Mouse (Mus musculus) liver, embryonic 16.5 days (tissue): ENCODE measurements around the gene Stoml1. TPM values are rescaled to one million over a fixed set of nuclear protein-coding genes. Genes with fewer than 3 reads are reported as not detected.
"Not testable (repeated sequence)": the region's sequence is repeated elsewhere in the genome, so short reads cannot be mapped to it uniquely, and the experiment has no call there.

Source experiments
- ATAC-seq: fragments of 200-750 bp; cut with Nextera tagmentation; 2 replicates; pipeline ENCODE4 v1.8.0; 2017; ENCODE audit warnings: low read depth, mild to moderate bottlenecking, moderate number of reproducible peaks, moderate library complexity
- H3K27ac ChIP-seq: fragments of 300-500 bp; sonication (generic); 2 replicates; pipeline ENCODE4 v1.5.1; 2014; ENCODE audit warnings: mild to moderate bottlenecking, low read length
- H3K27me3 ChIP-seq: fragments of 300-500 bp; sonication (generic); 2 replicates; pipeline ENCODE4 v1.6.1; 2014; ENCODE audit warnings: low read depth, low read length, mixed read lengths; ENCODE audit not compliant: control insufficient read depth, insufficient read depth
- H3K36me3 ChIP-seq: fragments of 300-500 bp; sonication (generic); 2 replicates; pipeline ENCODE4 v1.6.1; 2014; ENCODE audit warnings: mild to moderate bottlenecking; ENCODE audit not compliant: control insufficient read depth, insufficient read depth
- H3K4me1 ChIP-seq: fragments of 300-500 bp; sonication (generic); 2 replicates; pipeline ENCODE4 v1.6.1; 2014; ENCODE audit warnings: low read depth, low read length, mixed read lengths; ENCODE audit not compliant: control insufficient read depth
- H3K4me2 ChIP-seq: fragments of 300-500 bp; sonication (generic); 2 replicates; pipeline ENCODE4 v1.6.1; 2014; ENCODE audit warnings: low read depth, low read length, mixed read lengths
- H3K4me3 ChIP-seq: fragments of 300-500 bp; sonication (generic); 2 replicates; pipeline ENCODE4 v1.5.1; 2014; ENCODE audit warnings: low read depth, mild to moderate bottlenecking, low read length
- H3K9ac ChIP-seq: fragments of 300-500 bp; sonication (generic); 2 replicates; pipeline ENCODE4 v1.6.1; 2014; ENCODE audit warnings: low read depth, low read length
- H3K9me3 ChIP-seq: fragments of 300-500 bp; sonication (generic); replicated peaks from 2 replicates; pipeline ENCODE4 v1.6.1; 2016; ENCODE audit warnings: low read length; ENCODE audit not compliant: control insufficient read depth
- WGBS: fragments of 180-500 bp; shearing (Covaris S2); extraction: QIAGEN DNeasy Blood & Tissue Kit; methylation state at CpG from one replicate; pipeline ENCODE4 v1.1.7; 2014; ENCODE audit not compliant: insufficient replicate concordance; 5-methylcytosine and 5-hydroxymethylcytosine counted together
- polyA plus RNA-seq: library from polyadenylated mRNA; unstranded; fragments of >200 nt; fragmentation: Nextera tagmentation; extraction: Ambion mirVana; gene quantifications from 2 replicates; pipeline ENCODE4 v1.2.1, GENCODE M21; 2015

Stoml1 gene
- polyA plus RNA-seq, 1 experiment from 2014 or later, result 3.7 TPM

DNA sequence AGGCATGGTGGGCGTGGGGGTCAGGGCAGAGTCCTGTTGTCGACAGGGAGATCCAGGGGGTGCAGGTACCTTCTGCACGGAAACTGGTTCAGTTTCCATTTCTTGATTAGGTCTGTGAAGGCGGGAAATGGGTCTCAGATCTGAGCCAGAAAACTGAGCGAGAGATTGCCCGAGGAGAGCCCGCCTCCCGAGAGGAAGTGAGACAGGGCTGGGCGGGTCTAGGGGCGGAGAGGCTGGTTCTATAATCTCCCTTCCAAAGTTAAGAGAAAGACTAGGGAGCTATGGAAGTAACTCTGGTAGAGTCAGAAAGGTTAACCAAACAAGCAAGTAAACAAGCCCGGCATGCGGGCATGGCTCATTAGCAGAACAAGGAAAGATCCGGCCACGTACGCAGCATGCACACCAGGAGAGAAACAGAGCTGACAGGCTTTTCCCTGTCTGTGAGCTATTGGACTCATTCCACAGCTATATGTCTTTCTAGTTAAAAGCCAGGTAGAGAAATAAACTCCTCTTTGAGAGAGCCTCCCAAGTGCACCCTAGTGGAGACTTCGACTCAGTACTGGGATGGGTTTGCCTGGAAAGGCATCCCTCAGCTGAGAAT is 3.3 kb upstream of the Stoml1 start, which contains the start of gene Pml:
TSS of gene Pml (minus strand) at position 195 of the 601 bp plus-strand sequence.
- Histone ChIP-seq H3K4me1 (peaks cover 54% of the 10 kb centered on the region), H3K36me3 (peaks cover 3% of the 10 kb centered on the region; the same call in 1 of the 2 replicates), H3K9me3 (no peaks in the 10 kb centered on the region), H3K4me2 (peak within 1 kb of the TSS; percentile 81), H3K27me3 (no peaks in the 10 kb centered on the region), H3K9ac (peak within 1 kb of the TSS; percentile 79), H3K27ac (peak within 1 kb of the TSS; percentile 93), H3K4me3 (peak within 1 kb of the TSS; percentile 75)
- ATAC-seq, result peak; percentile 61
- WGBS, result 1% methylated on average over 16 of the region's 16 CpGs

DNA sequence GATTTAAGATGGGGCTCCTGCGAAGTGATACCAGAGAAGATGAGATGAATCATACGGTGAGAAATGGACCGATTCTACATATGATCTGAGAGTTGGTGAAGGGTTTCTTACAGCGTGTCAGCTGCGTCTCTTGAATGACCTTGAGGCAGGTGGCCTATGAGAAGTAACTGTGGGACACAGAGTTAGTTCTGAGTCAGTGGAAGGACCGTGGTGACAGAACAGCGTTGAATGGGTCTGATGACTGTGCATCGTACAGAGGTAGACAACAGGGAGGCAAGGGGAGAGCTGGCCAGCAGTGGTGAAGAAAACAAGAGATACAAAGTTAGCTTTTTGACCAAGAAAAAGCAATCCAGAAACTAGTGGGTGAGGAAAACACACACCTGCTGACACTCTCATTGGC is 2.6 kb upstream of the Stoml1 start:
- WGBS, result 78% methylated on average over 8 of the region's 8 CpGs
- peaks cover 49% of the 10 kb centered on the region for H3K4me1 ChIP-seq
- H3K4me3 ChIP-seq, result peak overlapping the region; percentile 75; the same call in 1 of the 2 replicates
- H3K36me3 ChIP-seq, result no peaks in the 10 kb centered on the region
- no peak for ATAC-seq
- no peaks in the 10 kb centered on the region for H3K27me3 ChIP-seq
- H3K27ac ChIP-seq, result peak overlapping the region; percentile 93
- H3K9ac ChIP-seq, result peak overlapping the region; percentile 79; the same call in 1 of the 2 replicates
- H3K4me2 ChIP-seq, result peak overlapping the region; percentile 81
- H3K9me3 ChIP-seq, result no peaks in the 10 kb centered on the region

DNA sequence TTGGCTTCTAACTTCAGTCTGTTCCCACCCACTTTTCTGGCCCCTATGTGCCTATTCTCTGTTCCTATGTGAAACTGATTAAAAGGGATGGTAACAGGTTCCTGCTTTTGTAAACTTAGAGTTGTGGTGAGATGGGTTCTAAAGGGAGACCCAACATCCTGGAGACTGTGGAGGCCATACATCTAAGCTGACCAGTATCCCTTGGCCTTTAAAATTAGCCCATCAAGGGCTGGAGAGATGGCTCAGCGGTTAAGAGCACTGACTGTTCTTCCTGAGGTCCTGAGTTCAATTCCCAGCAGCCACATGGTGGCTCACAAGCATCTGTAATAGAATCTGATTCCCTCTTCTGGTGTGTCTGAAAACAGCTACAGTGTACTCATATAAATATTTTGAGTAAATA is 2.2 kb upstream of the Stoml1 start:
- peak overlapping the region; percentile 93 for H3K27ac ChIP-seq
- peaks cover 52% of the 10 kb centered on the region for H3K4me1 ChIP-seq
- 85% methylated on average over 1 of the region's 1 CpGs for WGBS
- not testable (repeated sequence) for H3K4me3 ChIP-seq, H3K27me3 ChIP-seq, ATAC-seq, H3K4me2 ChIP-seq, H3K9me3 ChIP-seq, H3K36me3 ChIP-seq, H3K9ac ChIP-seq

DNA sequence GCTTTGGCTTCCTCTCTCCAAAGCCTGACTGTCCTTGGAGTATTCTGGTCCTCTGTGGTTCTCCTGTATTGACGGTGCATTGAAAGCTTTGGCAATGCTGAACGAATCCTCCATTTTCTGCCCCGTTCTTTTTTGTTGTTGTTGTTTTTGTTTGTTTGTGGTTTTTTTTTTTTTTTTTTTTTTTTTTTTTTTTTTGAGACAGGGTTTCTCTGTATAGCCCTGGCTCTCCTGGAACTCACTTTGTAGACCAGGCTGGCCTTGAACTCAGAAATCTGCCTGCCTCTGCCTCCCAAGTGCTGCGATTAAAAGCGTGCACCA is 800 bp downstream of the Stoml1 start:
- Histone ChIP-seq H3K9ac (peak overlapping the region; percentile 76), H3K4me3 (peak overlapping the region; percentile 75)

DNA sequence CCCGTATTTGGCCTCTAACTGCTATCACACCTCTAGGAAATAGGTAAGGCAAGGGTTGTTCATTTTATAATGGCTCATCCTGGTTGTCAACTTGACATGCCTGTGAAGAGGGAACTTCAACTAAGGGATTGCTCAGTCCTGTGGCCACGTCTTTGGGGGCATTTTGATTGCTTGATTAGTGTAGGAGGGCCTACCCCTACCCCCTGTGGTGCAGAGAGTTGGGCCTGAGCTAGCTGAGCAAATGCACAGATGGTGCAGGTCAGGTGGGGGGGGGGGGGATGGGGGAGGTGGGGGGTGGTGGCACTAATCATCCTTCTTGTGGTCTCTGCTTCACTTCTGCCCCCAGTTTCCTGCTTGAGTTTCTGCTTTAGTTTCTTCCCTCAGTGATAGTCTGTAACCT is 2.1 kb downstream of the Stoml1 start:
- no peaks in the 10 kb centered on the region for H3K9me3 ChIP-seq
- H3K36me3 ChIP-seq, result no peaks in the 10 kb centered on the region
- H3K27ac ChIP-seq, result no peak overlapping the region
- H3K4me3 ChIP-seq, result no peak overlapping the region
- no peak for ATAC-seq
- 59% methylated on average over 2 of the region's 2 CpGs for WGBS
- no peak overlapping the region for H3K9ac ChIP-seq
- no peak overlapping the region for H3K4me2 ChIP-seq
- H3K4me1 ChIP-seq, result peaks cover 31% of the 10 kb centered on the region
- H3K27me3 ChIP-seq, result no peaks in the 10 kb centered on the region

More for the DNA sequence above, 800 bp downstream of the Stoml1 start:
- ATAC-seq, H3K27me3 ChIP-seq, H3K36me3 ChIP-seq, H3K9me3 ChIP-seq: not testable (repeated sequence)
- H3K4me1 ChIP-seq, result peaks cover 38% of the 10 kb centered on the region
- peak overlapping the region; percentile 96 for H3K4me2 ChIP-seq
- 55% methylated on average over 5 of the region's 5 CpGs for WGBS
- peak overlapping the region; percentile 84 for H3K27ac ChIP-seq

DNA sequence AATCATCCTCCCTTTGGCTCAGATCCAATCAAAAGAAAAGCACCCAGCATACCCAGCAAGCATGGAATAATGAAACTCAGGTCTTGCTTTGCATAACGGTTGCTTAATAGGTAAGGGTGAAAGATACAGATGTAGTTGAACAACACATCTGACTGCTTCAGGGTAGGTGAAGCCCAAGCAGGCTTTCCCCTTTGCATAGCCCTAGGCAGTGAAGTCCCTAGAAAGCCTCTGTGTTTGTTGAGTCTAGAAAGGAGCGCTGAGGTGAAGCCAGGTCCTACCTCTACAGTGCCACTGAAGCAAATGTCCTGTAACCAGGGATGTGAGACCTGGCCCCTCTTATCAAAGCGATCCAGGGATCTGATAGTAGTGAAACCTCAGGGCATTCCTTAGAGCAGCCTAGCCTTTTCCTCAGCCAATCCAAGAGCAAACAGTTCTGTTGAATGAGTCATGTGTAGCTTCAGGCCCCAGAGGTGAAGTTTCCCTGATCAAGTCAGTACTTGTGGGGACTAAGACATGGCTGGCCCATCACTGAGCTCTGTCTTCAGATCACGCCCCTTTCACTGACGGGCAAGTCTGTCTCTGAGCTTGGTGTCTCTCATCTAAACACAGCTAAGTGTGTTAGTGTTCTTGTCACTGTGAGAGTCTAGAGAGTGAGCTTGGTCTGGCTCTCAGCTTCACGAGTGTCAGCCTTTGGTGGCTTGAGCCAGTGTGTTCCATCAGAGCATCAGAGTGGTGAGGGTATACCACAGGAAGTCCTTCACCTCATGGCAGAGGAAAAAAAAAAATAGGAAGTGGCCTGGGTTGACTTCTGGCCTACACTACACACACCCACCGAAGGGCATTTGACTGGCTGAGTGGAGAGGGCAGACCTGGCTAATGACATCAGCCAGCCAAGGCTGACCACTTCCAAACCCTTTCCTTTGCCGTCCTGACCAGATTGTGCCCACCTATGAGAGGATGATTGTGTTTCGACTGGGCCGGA is 3.0 kb downstream of the Stoml1 start:
- H3K27ac ChIP-seq, result no peak overlapping the region
- H3K9me3 ChIP-seq, result no peaks in the 10 kb centered on the region
- no peak overlapping the region; the same call in 1 of the 2 replicates for H3K9ac ChIP-seq
- no peak for ATAC-seq
- H3K4me1 ChIP-seq, result peaks cover 25% of the 10 kb centered on the region
- no peaks in the 10 kb centered on the region for H3K36me3 ChIP-seq
- no peak overlapping the region for H3K4me2 ChIP-seq
- 58% methylated on average over 10 of the region's 10 CpGs for WGBS
- no peak overlapping the region for H3K4me3 ChIP-seq
- H3K27me3 ChIP-seq, result no peaks in the 10 kb centered on the region

DNA sequence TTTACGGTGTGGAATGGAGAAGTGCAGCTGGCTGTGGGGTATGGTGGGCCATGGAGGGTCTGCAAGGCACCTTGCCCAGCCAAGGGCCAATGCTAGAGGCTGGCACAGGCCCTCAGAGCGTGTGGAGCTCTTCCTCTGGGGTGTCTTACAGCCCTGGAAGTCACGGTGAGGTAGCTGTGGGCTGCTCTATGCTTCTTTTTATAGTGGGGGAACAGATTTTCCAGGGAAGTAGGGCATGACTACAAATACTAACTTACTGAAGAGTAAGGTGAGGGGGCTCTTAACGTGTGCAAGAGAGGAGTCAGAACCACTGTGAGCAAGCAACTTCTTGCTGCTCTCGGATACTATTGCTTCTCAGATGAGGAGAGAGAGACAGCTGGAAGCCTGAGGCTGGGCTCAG is 9.5 kb downstream of the Stoml1 start:
- H3K27me3 ChIP-seq, result no peaks in the 10 kb centered on the region
- H3K27ac ChIP-seq, result no peak overlapping the region
- H3K36me3 ChIP-seq, result no peaks in the 10 kb centered on the region
- H3K9me3 ChIP-seq, result no peaks in the 10 kb centered on the region
- no peak for ATAC-seq
- no peak overlapping the region for H3K9ac ChIP-seq
- H3K4me3 ChIP-seq, result no peak overlapping the region
- peaks cover 2% of the 10 kb centered on the region for H3K4me1 ChIP-seq
- no peak overlapping the region for H3K4me2 ChIP-seq
- 75% methylated on average over 5 of the region's 5 CpGs for WGBS

DNA sequence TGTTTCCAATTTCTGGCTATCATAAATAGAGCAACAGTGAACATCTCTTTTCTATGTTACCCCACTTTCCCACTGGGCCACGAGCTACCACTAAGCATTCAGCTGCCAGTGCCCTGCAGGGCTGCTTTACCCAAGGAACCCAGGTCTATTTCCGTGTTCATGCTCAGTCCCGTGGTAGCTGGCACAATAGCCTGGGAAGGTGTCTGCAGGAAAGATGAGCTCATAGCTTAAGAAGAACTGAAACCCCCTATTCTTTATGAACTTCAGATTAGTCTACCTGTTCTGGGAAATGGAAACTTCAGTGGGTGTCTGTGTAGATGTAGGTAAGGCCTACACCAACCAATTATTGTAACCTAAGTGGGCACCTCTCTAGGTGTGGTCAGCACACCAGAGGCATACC is 12.4 kb downstream of the Stoml1 start:
- no peaks in the 10 kb centered on the region for H3K27me3 ChIP-seq
- no peak overlapping the region for H3K4me3 ChIP-seq
- no peak overlapping the region for H3K27ac ChIP-seq
- H3K4me1 ChIP-seq, result peaks cover 6% of the 10 kb centered on the region
- no peaks in the 10 kb centered on the region for H3K9me3 ChIP-seq
- no peak overlapping the region for H3K9ac ChIP-seq
- no peak for ATAC-seq
- H3K36me3 ChIP-seq, result no peaks in the 10 kb centered on the region
- 50% methylated on average over 3 of the region's 3 CpGs for WGBS
- no peak overlapping the region for H3K4me2 ChIP-seq

DNA sequence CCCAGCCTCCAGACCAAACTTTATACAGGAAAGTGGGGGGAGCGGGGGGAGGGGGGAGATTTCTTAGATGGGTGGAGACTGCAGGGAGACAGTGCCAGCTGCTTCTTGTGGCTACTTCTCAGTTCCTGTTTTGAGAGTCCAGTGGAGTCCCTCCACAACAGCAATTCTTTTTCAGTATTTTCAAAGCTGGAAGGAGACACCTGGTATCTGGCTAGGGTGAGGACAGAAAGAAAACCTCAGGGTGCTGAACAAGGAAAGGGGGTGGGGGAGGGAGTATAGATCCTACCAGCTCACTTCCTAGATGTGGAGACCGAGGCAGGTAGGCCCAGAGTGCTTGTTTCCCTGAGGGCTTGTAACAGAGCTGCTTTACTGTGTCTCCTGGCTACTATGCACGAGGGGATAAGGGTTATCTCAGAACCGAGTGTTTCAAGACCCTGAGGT is 13.6 kb downstream of the Stoml1 start:
- no peak for ATAC-seq
- WGBS, result 5% methylated on average over 4 of the region's 4 CpGs
- Histone ChIP-seq H3K4me2 (no peak overlapping the region), H3K9ac (no peak overlapping the region), H3K27me3 (no peaks in the 10 kb centered on the region), H3K27ac (peak overlapping the region; percentile 31), H3K4me3 (no peak overlapping the region), H3K36me3 (no peaks in the 10 kb centered on the region), H3K9me3 (no peaks in the 10 kb centered on the region), H3K4me1 (peaks cover 6% of the 10 kb centered on the region)
